Mouse (Mus musculus) hindbrain, embryonic 13.5 days (tissue): ENCODE measurements around the gene Nol11. TPM values are rescaled to one million over a fixed set of nuclear protein-coding genes. Genes with fewer than 3 reads are reported as not detected.

ENCODE experiments used
- ATAC-seq: fragments of 200-750 bp; cut with Nextera tagmentation; 2 replicates; pipeline ENCODE4 v1.8.0; 2017; ENCODE audit warnings: moderate TSS enrichment; ENCODE audit not compliant: low FRiP score
- H3K27ac ChIP-seq: fragments of 300-500 bp; sonication (generic); 2 replicates; pipeline ENCODE4 v1.5.1; 2015; ENCODE audit warnings: inconsistent platforms, mild to moderate bottlenecking, moderate library complexity
- H3K27me3 ChIP-seq: fragments of 300-500 bp; sonication (generic); 2 replicates; pipeline ENCODE4 v1.6.1; 2015; ENCODE audit warnings: mild to moderate bottlenecking, inconsistent platforms
- H3K36me3 ChIP-seq: fragments of 300-500 bp; sonication (generic); 2 replicates; pipeline ENCODE4 v1.6.1; 2015; ENCODE audit warnings: mild to moderate bottlenecking, inconsistent platforms
- H3K4me1 ChIP-seq: fragments of 300-500 bp; sonication (generic); replicated peaks from 2 replicates; pipeline ENCODE4 v1.6.1; 2015; ENCODE audit warnings: inconsistent platforms
- H3K4me2 ChIP-seq: fragments of 300-500 bp; sonication (generic); 2 replicates; pipeline ENCODE4 v1.6.1; 2015; ENCODE audit warnings: inconsistent platforms, mild to moderate bottlenecking, moderate library complexity
- H3K4me3 ChIP-seq: fragments of 300-500 bp; sonication (generic); 2 replicates; pipeline ENCODE4 v1.5.1; 2015; ENCODE audit warnings: mild to moderate bottlenecking, inconsistent platforms
- H3K9ac ChIP-seq: fragments of 300-500 bp; sonication (generic); 2 replicates; pipeline ENCODE4 v1.6.1; 2015; ENCODE audit warnings: mild to moderate bottlenecking, inconsistent platforms
- H3K9me3 ChIP-seq: fragments of 300-500 bp; sonication (generic); 2 replicates; pipeline ENCODE4 v1.6.1; 2016; ENCODE audit warnings: inconsistent platforms
- WGBS: fragments of 180-500 bp; shearing (Covaris S2); methylation state at CpG from one replicate; pipeline ENCODE4 v1.1.7; 2015; 5-methylcytosine and 5-hydroxymethylcytosine counted together
- polyA plus RNA-seq: library from polyadenylated mRNA; unstranded; fragments of >200 nt; fragmentation: Nextera tagmentation; extraction: Ambion mirVana; gene quantifications from 2 replicates; pipeline ENCODE4 v1.2.1, GENCODE M21; 2015

The Nol11 gene
- polyA plus RNA-seq, 1 experiment from 2014 or later = 56.1 TPM

DNA sequence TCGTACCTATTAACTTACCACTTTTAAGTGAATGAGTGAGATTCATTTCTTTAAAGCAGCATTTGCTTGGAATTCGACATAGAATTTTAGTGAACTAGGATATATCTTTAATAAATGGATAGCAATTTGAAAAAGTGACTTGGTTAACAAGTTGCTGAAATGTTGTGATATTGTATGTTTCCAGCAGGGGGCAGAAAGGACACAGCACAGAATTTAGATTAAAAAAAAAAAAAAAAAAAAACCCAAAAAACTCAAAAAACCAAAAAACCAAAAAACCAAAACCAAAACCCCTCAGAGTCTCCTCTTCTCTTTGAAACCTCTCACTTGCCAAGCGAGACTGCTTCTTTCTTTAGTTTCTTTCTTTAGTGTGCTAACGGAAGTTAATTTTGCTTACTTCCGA, 24.6 kb upstream of the Nol11 start:
- no peaks in the 10 kb centered on the region for H3K9me3 ChIP-seq
- WGBS = 79% methylated on average over 5 of the region's 5 CpGs
- peaks cover 13% of the 10 kb centered on the region for H3K36me3 ChIP-seq
- no peaks in the 10 kb centered on the region for H3K4me1 ChIP-seq
- H3K27me3 ChIP-seq = no peaks in the 10 kb centered on the region
- no peak for ATAC-seq
- H3K4me2 ChIP-seq = no peak overlapping the region
- H3K4me3 ChIP-seq = no peak overlapping the region
- H3K9ac ChIP-seq = no peak overlapping the region
- no peak overlapping the region for H3K27ac ChIP-seq

DNA sequence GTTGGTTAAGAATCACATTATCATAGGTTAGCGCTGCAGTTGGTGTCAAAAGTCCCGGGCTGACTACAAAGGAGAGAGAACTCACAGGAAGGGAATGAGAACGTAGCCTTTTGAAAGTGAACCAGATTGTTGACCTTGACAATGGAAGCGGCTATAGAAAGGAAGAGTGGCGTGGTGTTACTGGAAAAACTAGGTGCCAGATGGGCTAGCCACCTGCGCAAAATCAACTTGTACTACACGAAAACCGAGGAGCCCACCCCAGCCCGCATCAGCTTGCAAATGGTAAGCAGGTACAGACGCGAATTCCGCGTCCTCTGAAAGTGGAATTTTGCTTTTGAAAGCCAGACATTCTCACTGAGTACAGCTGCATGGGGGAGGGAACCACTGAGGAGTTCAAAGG, 20.6 kb upstream of the Nol11 start:
- no peak overlapping the region for H3K4me2 ChIP-seq
- H3K27me3 ChIP-seq = no peaks in the 10 kb centered on the region
- ATAC-seq = no peak
- no peak overlapping the region for H3K27ac ChIP-seq
- H3K9me3 ChIP-seq = no peaks in the 10 kb centered on the region
- 82% methylated on average over 13 of the region's 13 CpGs for WGBS
- H3K9ac ChIP-seq = no peak overlapping the region
- 0 out of 2 replicates have a peak, but pooled peaks cover 2% of the 10 kb centered on the region for H3K36me3 ChIP-seq
- no peaks in the 10 kb centered on the region for H3K4me1 ChIP-seq
- H3K4me3 ChIP-seq = no peak overlapping the region

DNA sequence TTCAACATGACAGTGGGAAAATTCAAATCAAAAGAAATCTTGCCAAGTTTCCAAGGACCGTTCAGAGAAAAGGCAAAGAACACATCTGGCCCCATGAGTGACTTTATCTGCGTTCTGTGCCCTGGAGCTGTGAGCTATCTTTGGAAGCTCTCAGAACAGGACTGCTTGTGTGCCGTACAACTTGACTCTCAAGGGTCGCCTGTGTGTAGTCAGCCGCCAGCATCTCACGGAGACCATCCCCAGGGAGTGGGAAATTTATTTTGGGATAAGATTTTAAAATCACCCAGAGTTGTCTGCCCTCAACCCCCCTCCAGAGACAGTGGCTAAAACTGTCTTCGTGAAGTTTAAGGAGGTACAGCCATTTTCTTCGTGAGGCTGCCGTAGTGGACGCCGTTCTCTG, 12.6 kb upstream of the Nol11 start:
- Histone ChIP-seq H3K9ac (no peak overlapping the region), H3K4me2 (no peak overlapping the region), H3K4me3 (no peak overlapping the region), H3K36me3 (no peaks in the 10 kb centered on the region), H3K27ac (no peak overlapping the region), H3K9me3 (no peaks in the 10 kb centered on the region), H3K27me3 (no peaks in the 10 kb centered on the region), H3K4me1 (no peaks in the 10 kb centered on the region)
- 90% methylated on average over 11 of the region's 11 CpGs for WGBS
- ATAC-seq = no peak

DNA sequence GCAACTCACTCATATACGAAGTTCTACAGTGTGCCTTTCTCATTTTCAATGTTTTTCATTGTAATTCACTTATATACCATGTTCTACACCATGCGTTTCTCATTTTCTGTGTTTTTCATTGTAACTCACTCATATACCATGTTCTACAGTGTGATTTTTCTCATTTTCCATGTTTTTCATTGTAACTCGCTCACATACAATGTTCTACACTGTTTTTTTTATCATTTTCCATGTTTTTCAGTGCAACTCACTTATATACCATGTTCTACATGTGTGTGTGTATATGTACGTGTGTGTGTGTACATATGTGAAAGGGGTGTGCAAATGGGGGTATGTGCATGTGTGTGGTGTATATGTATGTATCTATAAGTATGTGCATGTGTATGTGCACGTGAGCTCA, 10.1 kb upstream of the Nol11 start:
- H3K4me2 ChIP-seq = no peak overlapping the region
- H3K4me3 ChIP-seq = no peak overlapping the region
- no peak overlapping the region for H3K9ac ChIP-seq
- H3K4me1 ChIP-seq = no peaks in the 10 kb centered on the region
- 79% methylated on average over 5 of the region's 5 CpGs for WGBS
- ATAC-seq = no peak
- no peaks in the 10 kb centered on the region for H3K9me3 ChIP-seq
- H3K36me3 ChIP-seq = no peaks in the 10 kb centered on the region
- H3K27ac ChIP-seq = no peak overlapping the region
- no peaks in the 10 kb centered on the region for H3K27me3 ChIP-seq

DNA sequence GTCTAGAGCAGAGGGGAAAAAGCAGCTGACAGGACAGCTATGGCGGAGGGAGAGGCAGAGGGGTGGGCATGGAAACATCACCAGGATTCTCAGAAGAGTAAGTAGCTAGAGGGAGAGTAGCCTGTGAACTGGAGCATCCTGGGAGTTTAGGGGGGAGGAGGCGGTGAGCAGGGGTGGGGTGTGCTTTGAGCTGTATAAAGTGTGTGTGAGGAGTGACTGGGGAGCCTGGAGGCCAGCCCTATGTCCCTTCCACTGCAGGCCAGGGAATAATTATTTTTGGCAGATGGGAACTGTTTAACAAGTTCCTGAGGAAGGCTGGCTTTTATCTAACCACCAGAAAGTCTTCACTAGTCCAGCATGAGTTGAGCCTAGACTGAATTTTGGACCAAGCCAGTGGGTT, 6.2 kb upstream of the Nol11 start:
- Histone ChIP-seq H3K36me3 (no peaks in the 10 kb centered on the region), H3K4me1 (no peaks in the 10 kb centered on the region), H3K9ac (no peak overlapping the region), H3K4me3 (no peak overlapping the region), H3K4me2 (no peak overlapping the region), H3K9me3 (no peaks in the 10 kb centered on the region), H3K27me3 (no peaks in the 10 kb centered on the region), H3K27ac (no peak overlapping the region)
- ATAC-seq = no peak
- 82% methylated on average over 2 of the region's 2 CpGs for WGBS

DNA sequence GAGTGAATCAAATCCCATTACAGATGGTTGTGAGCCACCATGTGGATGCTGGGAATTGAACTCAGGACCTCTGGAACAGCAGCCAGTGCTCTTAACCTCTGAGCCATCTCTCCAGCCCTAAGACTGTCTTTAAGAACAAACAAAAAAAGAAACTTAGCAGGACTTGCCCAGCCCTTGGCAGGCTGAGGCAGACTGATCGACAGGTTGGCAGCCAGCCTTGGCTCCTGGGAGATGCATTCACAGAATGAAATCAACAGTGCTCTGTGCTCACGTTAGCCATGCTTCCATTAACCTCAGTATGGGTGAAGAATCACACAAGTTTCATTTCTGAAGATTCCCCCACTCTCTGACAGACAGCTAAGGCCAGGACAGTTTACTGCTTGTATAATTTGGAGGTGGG, 1.2 kb upstream of the Nol11 start:
- WGBS = 69% methylated on average over 2 of the region's 2 CpGs
- no peak overlapping the region for H3K9ac ChIP-seq
- no peaks in the 10 kb centered on the region for H3K27me3 ChIP-seq
- H3K4me3 ChIP-seq = no peak overlapping the region
- peaks cover 8% of the 10 kb centered on the region for H3K36me3 ChIP-seq
- no peaks in the 10 kb centered on the region for H3K9me3 ChIP-seq
- no peak for ATAC-seq
- H3K27ac ChIP-seq = no peak overlapping the region
- H3K4me1 ChIP-seq = peaks cover 11% of the 10 kb centered on the region
- H3K4me2 ChIP-seq = no peak overlapping the region

DNA sequence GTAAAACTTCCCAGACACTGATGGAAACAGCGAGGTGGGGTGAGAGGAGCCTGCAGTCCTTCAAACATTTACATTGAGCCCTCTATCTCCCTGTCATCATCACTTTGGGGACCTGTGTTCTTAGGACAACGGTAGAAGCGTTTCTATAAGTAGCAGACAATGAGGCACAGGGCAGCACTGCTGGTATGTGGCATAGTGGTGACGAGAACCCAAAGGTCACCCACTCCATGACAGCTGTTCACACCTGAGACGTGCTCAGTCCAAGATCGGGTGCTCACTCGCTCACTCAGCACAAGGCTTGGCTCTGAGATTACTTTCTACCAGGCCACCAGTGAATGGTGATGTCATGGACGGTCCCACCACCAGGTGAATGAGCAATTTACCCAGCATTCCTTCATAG, 5.4 kb downstream of the Nol11 start:
- WGBS = 91% methylated on average over 8 of the region's 8 CpGs
- no peak for ATAC-seq
- no peak overlapping the region for H3K9ac ChIP-seq
- no peak overlapping the region for H3K4me3 ChIP-seq
- H3K4me1 ChIP-seq = peaks cover 11% of the 10 kb centered on the region
- no peak overlapping the region for H3K27ac ChIP-seq
- H3K27me3 ChIP-seq = no peaks in the 10 kb centered on the region
- no peaks in the 10 kb centered on the region for H3K9me3 ChIP-seq
- H3K4me2 ChIP-seq = no peak overlapping the region
- peaks cover 69% of the 10 kb centered on the region for H3K36me3 ChIP-seq

DNA sequence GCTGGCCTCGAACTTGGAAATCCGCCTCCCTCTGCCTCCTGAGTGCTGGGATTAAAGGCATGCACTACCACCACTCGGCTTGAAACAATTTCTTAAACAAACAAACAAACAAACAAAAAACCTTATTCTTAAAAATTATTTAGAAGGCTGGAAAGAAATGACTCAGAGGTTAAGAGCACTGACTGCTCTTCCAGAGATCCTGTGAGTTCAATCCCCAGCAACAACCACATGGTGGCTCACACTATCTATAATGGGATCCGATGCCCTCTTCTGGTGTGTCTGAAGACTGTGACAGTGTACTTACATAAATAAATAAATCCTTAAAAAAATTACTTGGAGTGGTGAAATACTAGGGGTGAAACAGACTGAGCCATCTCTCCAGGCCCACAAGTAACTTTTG, 28.0 kb downstream of the Nol11 start:
- Histone ChIP-seq H3K4me2 (no peak overlapping the region), H3K4me3 (no peak overlapping the region)
- WGBS = 92% methylated on average over 4 of the region's 4 CpGs

DNA sequence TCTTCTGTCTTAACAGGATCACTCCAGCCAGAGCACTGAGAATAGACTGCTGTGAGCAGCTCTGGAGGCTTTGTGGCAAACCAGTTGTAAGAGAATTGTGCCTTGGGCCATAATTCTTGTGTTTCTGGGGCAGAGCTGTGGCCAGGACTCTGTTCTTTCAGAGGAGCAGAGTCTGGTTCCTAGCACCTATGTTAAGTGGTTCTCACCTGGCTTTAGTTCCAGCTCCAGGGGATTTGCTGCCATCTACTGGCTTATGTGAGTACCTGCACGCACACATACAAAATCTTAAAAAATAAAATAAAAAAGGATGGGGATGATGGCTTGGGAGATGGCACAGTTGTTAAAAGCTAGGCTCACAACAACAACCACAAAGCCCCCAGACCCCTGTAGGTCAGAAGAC, 30.1 kb downstream of the Nol11 start:
- peaks cover 4% of the 10 kb centered on the region; the same call in 1 of the 2 replicates for H3K9me3 ChIP-seq
- no peaks in the 10 kb centered on the region for H3K4me1 ChIP-seq
- no peak for ATAC-seq
- H3K27me3 ChIP-seq = no peaks in the 10 kb centered on the region
- H3K9ac ChIP-seq = no peak overlapping the region
- H3K4me3 ChIP-seq = no peak overlapping the region
- WGBS = 40% methylated on average over 1 of the region's 1 CpGs
- H3K4me2 ChIP-seq = no peak overlapping the region
- H3K36me3 ChIP-seq = peaks cover under 1% of the 10 kb centered on the region; the same call in 1 of the 2 replicates
- no peak overlapping the region for H3K27ac ChIP-seq

More for the DNA sequence above, 28.0 kb downstream of the Nol11 start:
- Histone ChIP-seq H3K4me1 (no peaks in the 10 kb centered on the region), H3K9ac (no peak overlapping the region), H3K9me3 (peaks cover 4% of the 10 kb centered on the region; the same call in 1 of the 2 replicates), H3K36me3 (peaks cover 19% of the 10 kb centered on the region), H3K27me3 (no peaks in the 10 kb centered on the region), H3K27ac (no peak overlapping the region)
- no peak for ATAC-seq

DNA sequence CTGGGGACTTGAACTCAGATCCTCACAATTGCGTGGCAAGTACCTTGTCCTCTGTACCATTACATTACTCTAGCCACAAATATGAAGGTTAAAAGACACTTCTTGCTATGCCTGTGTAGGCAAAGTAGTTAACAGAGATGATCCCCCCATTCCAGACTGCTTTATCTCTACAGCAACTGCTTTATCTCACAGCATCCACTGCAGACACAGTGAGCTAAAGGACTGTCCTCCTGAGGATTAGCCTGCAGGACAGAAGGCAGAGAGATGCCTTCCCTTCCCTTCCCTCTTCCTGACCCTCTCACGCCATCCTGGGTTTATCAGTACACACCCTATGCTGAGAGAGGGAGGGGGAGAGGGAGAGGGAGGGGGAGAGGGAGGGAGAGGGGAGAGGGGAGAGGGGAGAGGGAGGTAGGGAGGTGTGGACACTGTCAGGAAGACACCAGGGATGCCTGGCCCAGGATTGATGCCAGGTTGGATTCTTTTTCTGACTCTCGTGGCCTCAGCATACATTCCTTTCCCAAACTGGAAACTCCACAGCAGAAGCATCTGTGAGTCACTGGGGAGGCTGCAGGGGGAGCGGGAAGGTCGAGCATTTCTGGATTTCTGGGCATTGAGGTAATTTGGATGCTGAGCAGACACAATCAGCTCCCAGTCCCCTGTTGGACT, 32.1 kb downstream of the Nol11 start:
- Histone ChIP-seq H3K9ac (no peak overlapping the region), H3K27ac (no peak overlapping the region), H3K4me3 (no peak overlapping the region), H3K4me2 (no peak overlapping the region), H3K36me3 (no peaks in the 10 kb centered on the region), H3K4me1 (no peaks in the 10 kb centered on the region), H3K27me3 (no peaks in the 10 kb centered on the region), H3K9me3 (peaks cover 4% of the 10 kb centered on the region; the same call in 1 of the 2 replicates)
- WGBS = 57% methylated on average over 5 of the region's 5 CpGs
- no peak for ATAC-seq

DNA sequence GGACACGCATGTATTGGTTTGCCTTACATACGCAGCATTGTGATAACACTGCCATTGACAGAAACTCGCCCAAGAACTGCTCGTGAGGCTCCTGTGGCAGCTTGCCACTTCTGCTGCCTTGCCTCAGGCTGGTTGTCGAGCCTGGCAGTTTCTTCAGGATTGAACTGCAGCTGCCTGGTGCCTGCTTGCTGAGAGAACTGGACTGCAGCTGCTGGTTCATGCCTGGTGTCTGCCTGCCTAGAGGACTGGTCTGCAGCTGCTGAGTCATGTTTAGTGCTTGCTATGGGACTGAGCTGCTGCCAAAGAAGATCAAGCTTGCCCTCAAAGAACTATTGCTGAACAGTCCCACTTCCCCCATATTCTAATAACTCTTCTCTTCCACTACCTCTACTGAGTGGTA, 33.9 kb downstream of the Nol11 start:
- Histone ChIP-seq H3K27me3 (no peaks in the 10 kb centered on the region), H3K9me3 (peaks cover 4% of the 10 kb centered on the region; the same call in 1 of the 2 replicates), H3K9ac (no peak overlapping the region), H3K4me1 (no peaks in the 10 kb centered on the region), H3K27ac (no peak overlapping the region), H3K4me3 (no peak overlapping the region), H3K36me3 (no peaks in the 10 kb centered on the region), H3K4me2 (no peak overlapping the region)
- ATAC-seq = no peak
- 83% methylated on average over 5 of the region's 5 CpGs for WGBS

DNA sequence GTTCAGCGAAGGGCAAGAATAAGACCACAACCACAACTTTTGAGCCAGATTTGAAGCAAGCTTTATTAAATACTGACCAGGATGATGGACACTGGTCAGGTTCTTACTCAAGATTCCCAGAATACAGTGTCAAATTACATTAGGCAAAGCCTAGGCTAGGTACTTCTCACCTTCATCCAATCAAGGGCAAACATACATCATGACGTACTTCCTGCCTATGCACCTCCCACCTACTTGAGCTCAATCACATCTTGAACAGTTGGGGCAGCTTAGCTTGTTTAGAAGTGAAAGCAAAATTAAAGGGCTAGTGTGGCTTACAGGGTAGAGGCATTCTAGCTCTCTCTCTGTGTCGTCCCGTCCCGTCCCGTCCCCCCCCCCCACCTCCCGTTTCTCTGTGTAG, 34.8 kb downstream of the Nol11 start:
- no peak overlapping the region for H3K9ac ChIP-seq
- no peaks in the 10 kb centered on the region for H3K36me3 ChIP-seq
- 84% methylated on average over 7 of the region's 7 CpGs for WGBS
- ATAC-seq = no peak
- peaks cover 4% of the 10 kb centered on the region; the same call in 1 of the 2 replicates for H3K9me3 ChIP-seq
- no peaks in the 10 kb centered on the region for H3K4me1 ChIP-seq
- no peak overlapping the region for H3K4me2 ChIP-seq
- H3K27ac ChIP-seq = no peak overlapping the region
- H3K27me3 ChIP-seq = no peaks in the 10 kb centered on the region
- H3K4me3 ChIP-seq = no peak overlapping the region

DNA sequence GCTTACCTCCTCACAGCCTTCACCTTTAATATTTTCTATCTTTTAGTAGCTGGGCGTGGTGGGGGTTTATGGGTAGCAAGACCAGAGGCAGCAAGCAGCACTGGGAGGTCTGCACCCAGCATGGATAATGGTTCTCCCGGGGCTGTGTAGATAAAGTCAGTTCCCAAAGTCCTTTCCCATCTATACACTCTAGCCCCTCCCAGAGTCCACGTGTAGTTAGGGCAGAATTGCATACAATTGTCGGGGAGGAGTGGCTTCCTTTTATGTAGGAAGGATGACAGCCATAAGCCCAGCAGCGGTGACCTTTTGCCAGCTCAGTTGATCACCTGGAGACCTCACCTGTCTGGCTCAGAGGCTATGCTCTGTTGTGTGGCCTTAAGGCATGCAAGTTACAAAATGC, 35.5 kb downstream of the Nol11 start:
- ATAC-seq = no peak
- no peak overlapping the region for H3K4me2 ChIP-seq
- WGBS = 77% methylated on average over 5 of the region's 5 CpGs
- H3K4me1 ChIP-seq = no peaks in the 10 kb centered on the region
- no peaks in the 10 kb centered on the region for H3K36me3 ChIP-seq
- H3K9me3 ChIP-seq = no peaks in the 10 kb centered on the region
- H3K27me3 ChIP-seq = no peaks in the 10 kb centered on the region
- H3K4me3 ChIP-seq = no peak overlapping the region
- H3K27ac ChIP-seq = no peak overlapping the region
- no peak overlapping the region for H3K9ac ChIP-seq
